Mouse (Mus musculus) cortical plate, adult 2 months (tissue): Measurements from ENCODE around the gene Slc16a9.

Source experiments
- CTCF ChIP-seq: fragments of 200-500 bp; IDR thresholded peaks from 2 replicates; pipeline ENCODE4 v1.5.1; 2011; ENCODE audit warnings: mild to moderate bottlenecking, control low read depth, low read length; ENCODE audit not compliant: insufficient read depth; ENCODE audit errors: extremely low read depth
- POLR2A ChIP-seq: fragments of 200-500 bp; IDR thresholded peaks from 2 replicates; pipeline ENCODE4 v1.6.1; 2011; ENCODE audit warnings: mild to moderate bottlenecking, low read length, control low read depth; ENCODE audit not compliant: insufficient read depth; ENCODE audit errors: extremely low read depth

GRCm38 (mm10) chr10:70211281-70211680 lies 33.6 kb upstream of the Slc16a9 start:
- TF ChIP-seq CTCF (no peak), POLR2A (no peak)
